Mouse (Mus musculus) liver, adult (tissue): ENCODE data around the gene Klc1.

Source experiments
- GATA4 ChIP-seq: IDR thresholded peaks from 2 replicates; pipeline ENCODE4 v1.6.1; 2014; ENCODE audit warnings: mild to moderate bottlenecking, low read length; ENCODE audit not compliant: insufficient replicate concordance

Klc1 gene

DNA sequence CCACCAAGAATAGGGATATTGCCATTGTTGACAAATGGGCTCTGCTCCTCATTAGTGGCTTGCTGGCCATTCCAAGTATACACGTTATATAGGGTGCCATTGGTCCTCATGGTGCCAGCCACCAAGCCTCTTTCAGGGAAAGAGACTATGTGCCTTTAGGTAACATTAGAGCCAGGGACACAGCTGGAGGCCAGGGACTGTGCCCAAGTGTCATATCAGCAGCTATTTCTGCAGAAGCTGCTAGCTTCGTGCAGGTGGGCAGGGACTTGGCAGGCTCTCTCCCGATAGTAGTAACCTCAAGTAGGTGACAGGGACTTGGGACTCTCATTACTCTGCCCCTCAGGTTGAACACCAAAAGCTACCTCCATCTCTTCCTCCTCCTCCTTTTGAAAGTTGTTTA is 23.7 kb upstream of the Klc1 start:
- no peak for TF ChIP-seq GATA4

DNA sequence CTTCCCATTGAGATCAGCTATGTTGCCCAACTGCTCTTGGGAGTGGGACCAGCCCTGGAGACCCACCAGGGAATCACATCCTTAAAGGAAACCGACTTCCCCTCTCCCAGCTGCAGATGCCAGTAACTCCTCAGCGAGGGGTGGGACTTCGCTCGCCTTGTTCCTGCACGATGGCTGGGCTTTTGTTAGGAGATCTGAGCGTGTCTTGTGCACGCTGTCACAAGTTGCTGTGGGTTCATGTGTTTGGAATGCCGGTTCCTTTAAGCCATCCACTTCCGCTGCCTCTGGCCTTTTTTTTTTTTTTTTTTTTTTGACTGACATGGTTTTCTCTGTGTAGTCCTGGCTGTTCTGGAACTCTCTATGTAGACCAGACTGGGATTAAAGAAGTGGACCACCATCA is 21.3 kb upstream of the Klc1 start:
- no peak for TF ChIP-seq GATA4

DNA sequence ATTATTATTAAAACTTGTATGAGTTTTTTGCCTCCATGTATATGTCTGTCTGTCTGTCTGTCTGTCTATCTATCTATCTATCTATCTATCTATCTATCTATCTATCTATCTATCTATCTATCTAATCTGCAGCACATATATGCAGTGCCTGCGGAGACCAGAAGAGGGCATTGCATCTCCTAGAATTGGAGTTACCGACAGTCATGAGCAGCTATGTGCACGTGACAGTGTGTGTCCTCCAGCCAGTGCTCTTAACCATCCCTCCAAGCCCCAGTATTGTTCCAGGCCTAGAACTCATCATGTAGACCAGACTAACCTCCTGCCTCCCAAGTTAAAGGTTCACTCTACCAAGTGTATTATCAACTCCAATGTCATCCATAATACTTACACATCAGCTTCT is 19.9 kb upstream of the Klc1 start:
- TF ChIP-seq GATA4, result no peak

DNA sequence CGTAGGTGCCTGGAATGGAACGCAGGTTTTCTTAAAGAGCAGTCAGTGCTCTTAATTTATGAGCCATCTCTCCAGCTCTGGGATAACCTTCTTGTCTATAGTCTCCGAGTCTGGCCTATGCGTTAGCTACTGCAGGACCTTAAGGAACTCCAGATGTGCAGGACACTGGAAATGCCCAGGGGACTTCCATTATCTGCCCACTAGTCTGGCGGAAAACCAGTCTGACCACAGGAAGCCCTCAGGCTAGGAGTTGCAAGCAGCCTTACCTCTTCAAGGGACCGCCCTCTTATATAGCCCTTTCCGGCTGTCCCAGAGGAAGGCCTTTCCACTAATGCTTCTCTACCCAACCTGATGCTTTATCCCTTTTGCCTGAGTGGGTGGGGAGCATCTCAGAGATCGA is 17.3 kb upstream of the Klc1 start:
- no peak for TF ChIP-seq GATA4

DNA sequence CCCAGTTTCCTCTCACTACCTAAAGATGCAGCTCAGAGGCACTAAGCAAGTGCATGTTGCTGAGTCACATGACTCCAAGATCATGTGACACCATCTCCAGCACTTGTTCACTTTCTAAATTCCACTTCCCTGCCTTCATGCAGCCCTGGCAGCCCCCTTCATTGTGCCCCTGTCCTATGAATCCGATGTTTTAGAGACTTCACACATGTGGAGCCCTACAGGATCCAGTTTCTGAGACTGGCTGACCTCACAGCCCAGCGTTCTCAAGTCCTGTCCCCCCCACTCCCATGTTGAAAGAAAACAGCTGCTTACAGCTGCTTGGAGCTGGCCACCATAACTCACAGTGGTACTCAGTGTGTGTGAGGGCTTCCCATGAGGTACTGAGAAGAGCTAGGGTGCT is 15.2 kb upstream of the Klc1 start:
- TF ChIP-seq GATA4, result no peak

DNA sequence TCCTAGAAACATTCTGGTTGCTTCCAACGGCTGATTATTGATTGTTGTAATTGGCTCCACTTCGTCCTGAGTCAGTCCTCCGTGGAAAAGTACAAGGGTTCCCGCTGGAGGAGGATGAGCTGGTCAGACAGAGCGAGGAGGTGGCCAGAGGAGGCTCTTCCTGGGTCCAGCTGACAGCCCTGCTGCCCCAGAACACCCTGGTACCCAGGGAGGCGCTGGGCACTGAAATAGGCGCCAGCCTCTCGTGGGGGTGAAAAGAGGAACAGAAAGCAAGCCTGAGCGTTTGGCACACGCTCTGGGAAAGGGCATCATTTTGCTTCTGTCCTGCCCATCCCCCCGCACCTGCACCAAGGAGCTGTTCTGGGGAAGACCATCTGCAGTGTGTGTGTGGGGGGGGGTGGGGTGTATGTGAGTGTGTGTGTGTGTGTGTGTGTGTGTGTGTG is 14.6 kb upstream of the Klc1 start:
- no peak for TF ChIP-seq GATA4

DNA sequence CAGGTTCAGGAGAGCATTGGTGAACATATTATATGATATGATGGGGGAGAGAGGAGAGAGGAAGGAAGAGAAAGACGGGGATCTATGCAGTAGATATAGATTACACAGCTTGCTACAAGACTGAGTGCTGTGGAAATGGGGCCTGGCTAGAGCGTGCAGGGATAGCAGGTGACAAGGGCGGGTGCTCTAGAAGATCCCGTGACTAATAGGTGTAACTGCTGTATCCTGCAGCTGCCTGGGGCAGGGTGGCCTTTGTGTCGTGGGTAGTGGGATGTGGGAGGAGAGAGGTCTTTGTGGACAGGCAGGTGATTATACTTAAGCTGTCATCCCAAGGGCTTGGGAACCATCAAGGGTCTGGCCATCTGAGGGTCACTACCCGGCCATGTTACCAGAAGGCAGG is 13.4 kb upstream of the Klc1 start:
- no peak for TF ChIP-seq GATA4

DNA sequence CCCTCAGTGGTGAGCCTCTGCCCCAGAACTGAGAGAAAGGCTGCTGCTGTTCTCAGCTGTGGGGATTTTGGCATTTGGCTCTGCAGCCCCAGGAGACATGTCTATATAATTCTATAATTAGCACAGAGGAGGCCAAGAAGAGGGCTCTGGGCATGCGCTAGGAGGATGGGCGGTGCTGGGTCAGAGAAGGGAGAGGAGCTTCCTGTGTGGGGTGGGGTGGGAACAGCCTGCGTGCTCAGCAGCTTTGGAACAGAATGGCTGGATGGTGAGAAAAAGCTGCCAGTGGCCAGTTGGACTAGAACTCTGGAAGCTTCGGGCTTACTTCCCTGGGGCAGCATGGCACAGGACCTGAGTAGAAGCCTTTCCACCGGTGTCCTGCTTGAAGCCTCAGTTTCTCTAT is 12.6 kb upstream of the Klc1 start:
- no peak for TF ChIP-seq GATA4

DNA sequence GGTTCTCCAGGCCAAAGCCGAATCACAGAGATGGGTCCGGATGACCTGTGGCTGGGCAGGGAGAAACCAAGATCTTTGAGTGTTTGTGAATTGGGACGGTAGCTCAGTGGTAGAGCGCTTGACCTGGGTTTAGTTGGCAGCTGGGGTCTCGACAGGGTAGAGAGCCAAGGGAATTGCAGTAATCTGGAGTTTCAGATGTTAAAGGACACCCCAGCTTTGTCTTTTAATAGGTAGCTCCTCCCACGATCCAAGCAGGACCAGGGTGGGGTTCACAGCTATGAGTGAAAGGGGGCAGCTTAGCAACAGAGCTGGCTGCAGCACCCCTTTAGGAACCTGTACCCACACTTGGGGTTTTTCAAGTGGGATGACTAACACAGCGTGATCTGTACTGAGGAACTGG is 11.2 kb upstream of the Klc1 start:
- no peak for TF ChIP-seq GATA4

DNA sequence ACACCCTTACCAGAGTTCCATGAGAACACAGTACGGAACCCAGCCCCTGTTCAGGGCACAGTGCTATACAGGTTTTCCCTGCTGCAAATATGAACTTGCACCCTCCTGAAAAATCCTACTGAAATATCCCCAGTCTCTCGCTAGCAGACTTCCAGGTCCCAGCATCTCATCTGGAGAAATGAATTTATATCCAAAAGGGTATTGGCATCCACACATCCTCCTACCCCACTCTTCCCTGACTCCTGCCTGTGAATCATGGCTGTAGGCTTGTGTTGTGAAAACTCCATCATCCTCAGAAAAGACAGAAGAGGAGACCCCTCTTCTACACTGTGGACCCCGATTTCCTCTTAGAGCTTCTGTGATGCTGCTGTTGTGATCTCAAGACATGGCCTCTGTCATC is 7.9 kb upstream of the Klc1 start:
- no peak for TF ChIP-seq GATA4

DNA sequence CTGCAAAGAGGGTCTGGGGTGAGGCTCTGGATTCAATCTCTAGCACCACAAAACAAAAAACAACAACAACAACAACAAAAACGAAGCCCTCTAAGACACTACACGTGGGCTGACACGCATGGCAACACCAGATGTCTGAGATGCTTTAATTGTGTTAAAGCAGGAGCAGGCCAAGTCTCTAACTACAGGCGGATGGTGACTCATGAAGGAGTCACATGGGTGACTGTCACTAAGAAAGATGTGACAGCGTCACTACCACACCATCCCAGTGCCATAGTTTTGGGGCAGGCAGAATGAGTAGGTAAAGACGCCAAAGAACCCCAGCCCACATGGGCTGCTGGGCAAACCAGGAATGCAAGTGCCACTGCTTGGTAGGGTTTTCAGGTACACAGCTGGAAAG is 6.2 kb upstream of the Klc1 start:
- no peak for TF ChIP-seq GATA4

DNA sequence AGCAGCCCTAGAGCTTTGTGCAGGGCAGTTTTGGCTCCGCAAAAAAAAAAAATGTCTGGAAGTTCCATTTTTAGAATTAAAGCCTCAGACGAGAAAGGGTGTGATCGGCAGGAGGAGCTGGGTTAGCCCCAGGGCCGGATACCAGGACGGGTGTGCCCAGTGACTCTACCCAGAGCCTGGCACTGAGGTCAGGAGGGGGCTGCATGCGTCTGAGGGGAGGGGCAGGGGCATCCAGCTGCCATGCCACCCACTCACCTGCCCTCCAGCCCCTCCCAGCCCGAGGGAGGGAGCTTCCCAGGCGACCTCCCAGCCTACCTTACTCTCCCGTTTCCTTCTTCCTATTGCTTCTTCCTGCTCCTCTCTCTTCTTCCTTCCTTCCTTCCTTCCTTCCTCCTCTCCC is 5.3 kb upstream of the Klc1 start:
- TF ChIP-seq GATA4, result no peak

DNA sequence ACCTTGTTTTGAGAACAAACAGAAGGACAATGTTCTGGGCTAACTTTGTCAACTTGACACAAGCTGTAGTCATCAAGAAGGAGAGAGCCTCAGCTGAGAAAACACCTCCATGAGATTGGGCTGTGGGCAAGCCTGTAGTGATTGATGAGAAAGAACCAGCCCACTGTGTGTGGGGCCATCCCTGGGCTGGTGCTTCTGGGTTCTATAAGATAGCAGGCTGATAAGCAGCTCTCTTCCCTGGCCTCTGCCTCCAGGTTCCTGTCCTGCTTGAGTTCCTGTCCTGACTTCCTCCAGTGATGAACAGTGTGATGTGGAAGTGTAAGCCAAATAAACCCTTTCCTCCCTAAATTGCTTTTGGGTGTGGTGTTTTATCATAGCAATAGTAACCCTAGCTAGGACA is 3.9 kb upstream of the Klc1 start:
- TF ChIP-seq GATA4, result no peak

DNA sequence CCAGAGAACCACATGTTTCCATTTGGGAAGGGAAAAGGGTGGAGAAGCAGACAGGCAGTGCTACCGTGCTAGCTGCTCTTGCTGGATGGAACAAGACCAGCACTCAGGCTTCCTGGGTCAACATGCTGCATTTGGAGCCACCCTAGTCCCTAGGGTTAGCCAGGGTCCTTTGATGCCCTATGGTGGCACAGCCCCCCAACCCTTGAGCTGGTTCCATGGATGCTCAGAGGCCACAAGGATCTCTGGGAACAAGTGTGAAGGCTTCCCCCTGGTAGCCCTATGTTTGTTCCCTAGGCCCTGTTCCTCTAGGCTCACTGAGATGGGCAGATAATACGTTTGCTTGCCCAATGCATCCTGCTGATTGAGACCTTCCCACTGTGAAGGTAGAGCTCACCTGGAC is 3.4 kb upstream of the Klc1 start:
- no peak for TF ChIP-seq GATA4

DNA sequence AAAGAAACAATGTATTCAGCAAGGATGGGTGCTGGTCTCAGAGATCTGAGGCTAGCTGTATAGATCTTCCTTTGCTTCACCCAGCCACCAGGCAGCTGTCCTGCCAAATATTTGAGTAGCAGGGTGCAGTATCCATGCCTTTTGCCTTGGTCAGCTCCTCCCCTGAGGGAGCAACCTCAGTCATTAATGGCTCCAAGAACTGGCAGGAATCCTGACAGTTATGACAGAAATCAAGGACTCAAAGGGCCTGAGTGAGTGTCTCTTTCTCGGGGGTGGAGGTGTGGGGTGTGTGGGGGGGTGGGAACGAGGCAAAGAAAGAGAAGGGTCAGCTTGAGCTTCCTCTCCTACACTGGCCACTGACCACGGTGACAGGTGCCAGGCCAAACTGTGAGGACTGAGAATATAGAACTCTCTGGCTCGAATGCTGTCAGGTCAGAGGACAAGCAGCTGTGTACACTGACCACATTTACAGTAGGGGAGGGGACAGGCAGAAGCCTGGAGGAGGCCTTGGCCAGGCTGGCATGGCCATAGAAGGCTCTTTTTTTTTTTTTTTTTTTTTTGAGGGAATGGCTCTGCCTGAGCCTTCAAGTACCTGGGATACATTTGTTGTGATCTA is 2.5 kb upstream of the Klc1 start:
- TF ChIP-seq GATA4, result no peak

DNA sequence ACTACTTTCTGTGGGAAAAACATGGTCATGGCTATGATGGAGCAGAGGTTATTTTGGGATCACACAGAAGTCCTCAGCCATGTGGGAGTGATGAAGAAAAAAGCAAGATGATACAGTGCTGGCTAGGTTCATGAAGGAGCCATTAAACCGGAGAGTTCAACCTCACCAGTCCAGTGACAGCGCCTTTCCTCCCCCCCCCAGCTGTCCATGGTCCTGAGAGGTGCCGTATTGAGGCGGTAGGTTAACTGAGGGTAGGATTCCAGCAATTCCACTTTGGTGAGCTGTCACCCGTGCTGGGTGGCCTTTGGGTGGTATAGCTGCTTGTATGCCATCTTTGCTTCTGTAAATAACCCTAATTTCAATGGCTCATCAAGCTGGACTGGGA is 2.0 kb upstream of the Klc1 start:
- no peak for TF ChIP-seq GATA4

DNA sequence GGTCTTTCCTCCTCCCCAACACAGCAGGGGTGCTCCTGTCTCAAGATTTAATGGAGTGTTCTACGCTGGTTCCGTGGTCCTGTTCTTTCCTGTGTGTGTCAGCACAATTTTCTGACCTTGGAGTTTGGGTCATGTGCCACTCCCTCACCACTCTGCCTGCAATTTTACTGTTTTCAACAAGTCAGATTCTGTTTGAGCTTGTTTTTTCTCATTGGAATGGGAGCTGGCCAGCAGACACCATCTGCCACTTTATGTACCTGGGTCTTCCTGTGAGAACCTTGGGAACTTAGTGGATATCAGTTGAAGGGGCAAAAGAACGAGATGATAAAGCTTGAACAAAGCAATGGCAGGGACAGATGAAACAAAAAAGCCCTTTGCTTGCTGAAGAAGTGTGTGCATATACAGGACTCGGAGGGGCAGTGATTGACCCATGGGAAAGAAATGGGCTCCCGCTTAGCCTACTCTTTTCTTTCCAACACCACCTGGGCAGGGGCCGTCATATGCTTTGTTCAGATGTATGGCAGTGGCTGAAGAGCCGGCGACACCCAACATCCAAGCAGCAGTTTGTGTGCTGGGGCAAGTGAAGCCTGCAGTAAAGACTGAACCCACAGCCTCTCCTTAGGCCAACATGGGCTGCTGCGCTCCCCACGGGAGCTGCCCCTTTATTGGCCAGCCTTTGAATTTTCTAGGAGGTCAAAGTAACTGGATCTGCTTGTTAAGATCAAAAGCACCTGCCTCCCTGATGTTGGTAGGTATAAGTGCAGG is 906 bp upstream of the Klc1 start:
- TF ChIP-seq GATA4, result no peak
